ENCODE assay signal across 8 mouse cellular contexts in genomic region chr2:25557964-25558360, GRCm38 (mm10). TPM values are rescaled to one million over a fixed set of nuclear protein-coding genes. Genes with fewer than 3 reads are reported as not detected.
A peak's percentile ranks its signal among the peaks of the same experiment; 100 is the strongest.
DNase-seq lines count a peak whose midpoint lies in the region; ATAC-seq and TF ChIP-seq lines count a peak whose summit lies in the region.

No protein-coding gene starts in this region.

- H3K27ac ChIP-seq in heart, embryonic 12.5 days (ENCODE audit: poor library complexity, severe bottlenecking): peak overlapping the region; percentile 80
- peak overlapping the region; percentile 88 for H3K27ac ChIP-seq in embryonic facial prominence, embryonic 10.5 days (replicated peaks)
- H3K27ac ChIP-seq in intestine, postnatal 0 days (ENCODE audit: low read depth, low read length): peak overlapping the region; percentile 97
- peak overlapping the region; percentile 81 for H3K27ac ChIP-seq in midbrain, embryonic 12.5 days (replicated peaks)

- no peaks in the 10 kb centered on the region for H3K27me3 ChIP-seq in heart, embryonic 12.5 days (replicated peaks)
- no peaks in the 10 kb centered on the region for H3K27me3 ChIP-seq in embryonic facial prominence, embryonic 10.5 days (replicated peaks; ENCODE audit: low read depth, poor library complexity, severe bottlenecking)
- no peaks in the 10 kb centered on the region for H3K27me3 ChIP-seq in intestine, postnatal 0 days (replicated peaks; ENCODE audit: control insufficient read depth, insufficient read depth, low read length)
- H3K27me3 ChIP-seq in midbrain, embryonic 12.5 days: no peaks in the 10 kb centered on the region

- 0% methylated on average over 24 of the region's 24 CpGs for WGBS in heart, embryonic 12.5 days
- under 1% methylated on average over 24 of the region's 24 CpGs for WGBS in embryonic facial prominence, embryonic 10.5 days
- whole genome bisulfite sequencing in intestine, postnatal 0 days: under 1% methylated on average over 24 of the region's 24 CpGs
- under 1% methylated on average over 24 of the region's 24 CpGs for WGBS in midbrain, embryonic 12.5 days

- H3K4me2 ChIP-seq in heart, embryonic 12.5 days: peak overlapping the region; percentile 98
- H3K4me2 ChIP-seq in intestine, postnatal 0 days (replicated peaks; ENCODE audit: low read depth): peak overlapping the region; percentile 91
- H3K4me2 ChIP-seq in midbrain, embryonic 12.5 days (replicated peaks): peak overlapping the region; percentile 93

- no peaks in the 10 kb centered on the region for H3K9me3 ChIP-seq in heart, embryonic 12.5 days (replicated peaks)
- H3K9me3 ChIP-seq in embryonic facial prominence, embryonic 10.5 days: no peaks in the 10 kb centered on the region
- no peaks in the 10 kb centered on the region for H3K9me3 ChIP-seq in intestine, postnatal 0 days (ENCODE audit: control insufficient read depth)
- no peaks in the 10 kb centered on the region for H3K9me3 ChIP-seq in midbrain, embryonic 12.5 days

- H3K4me1 ChIP-seq in heart, embryonic 12.5 days (replicated peaks): peaks cover 17% of the 10 kb centered on the region
- peaks cover 27% of the 10 kb centered on the region for H3K4me1 ChIP-seq in embryonic facial prominence, embryonic 10.5 days
- H3K4me1 ChIP-seq in intestine, postnatal 0 days (replicated peaks; ENCODE audit: control insufficient read depth, insufficient read depth, low read length): peaks cover 2% of the 10 kb centered on the region; the same call in 1 of the 2 replicates
- peaks cover 21% of the 10 kb centered on the region for H3K4me1 ChIP-seq in midbrain, embryonic 12.5 days

- peak; percentile 35; the same call in 1 of the 2 replicates for ATAC-seq in heart, embryonic 12.5 days (ENCODE audit: insufficient number of reproducible peaks, low FRiP score)
- ATAC-seq in intestine, postnatal 0 days: peak; percentile 10
- ATAC-seq in midbrain, embryonic 12.5 days (ENCODE audit: low FRiP score, low read depth): no peak; the same call in 1 of the 2 replicates
- ATAC-seq in granulocyte monocyte progenitor cell, adult 5-6 weeks (replicated peaks; ENCODE audit: poor library complexity, severe bottlenecking): no peak

- no peak for TF ChIP-seq CTCF in intestine, postnatal 0 days (IDR thresholded peaks at IDR 0.05; ENCODE audit: low read depth)

- DNase-seq in heart, postnatal 10 days: no peak
- no peak for DNase-seq in embryonic facial prominence, embryonic 10.5 days (ENCODE audit: low spot score)
- DNase-seq in urinary bladder, postnatal 25 days (ENCODE audit: low spot score): no peak
- no peak for DNase-seq in frontal cortex, postnatal 25 days (ENCODE audit: low spot score in 2 of 2)

- H3K4me3 ChIP-seq in heart, embryonic 12.5 days: peak overlapping the region; percentile 100
- peak overlapping the region; percentile 89 for H3K4me3 ChIP-seq in embryonic facial prominence, embryonic 10.5 days
- peak overlapping the region; percentile 98 for H3K4me3 ChIP-seq in intestine, postnatal 0 days (ENCODE audit: low read depth, low read length)
- peak overlapping the region; percentile 98 for H3K4me3 ChIP-seq in midbrain, embryonic 12.5 days

- H3K36me3 ChIP-seq in heart, embryonic 12.5 days: peaks cover 31% of the 10 kb centered on the region
- peaks cover 36% of the 10 kb centered on the region for H3K36me3 ChIP-seq in embryonic facial prominence, embryonic 10.5 days (replicated peaks)
- peaks cover 27% of the 10 kb centered on the region for H3K36me3 ChIP-seq in intestine, postnatal 0 days (ENCODE audit: control insufficient read depth, insufficient read depth)
- H3K36me3 ChIP-seq in midbrain, embryonic 12.5 days: peaks cover 28% of the 10 kb centered on the region

- intact Hi-C loops in heart, postnatal 10 days (cut with DNase I): loop anchor here (10.0 kb wide), 1 partner anchor 133 kb away; the partner anchor contains the start of genes Abca2 and Fut7

- H3K9ac ChIP-seq in heart, embryonic 12.5 days: peak overlapping the region; percentile 99
- peak overlapping the region; percentile 87 for H3K9ac ChIP-seq in intestine, postnatal 0 days (ENCODE audit: low read depth, low read length)
- H3K9ac ChIP-seq in midbrain, embryonic 12.5 days (replicated peaks): peak overlapping the region; percentile 98

RNA-seq across cellular contexts. Expression of gene Edf1, which starts 0.3 kb away (rescaled TPM):
- 300 and 303 TPM in 2 replicates for polyA plus RNA-seq in heart, embryonic 12.5 days (2016; fragmentation: Nextera tagmentation; extraction: Ambion mirVana)
- total RNA-seq in heart, postnatal 10 days (2021): 100 to 1,000 TPM; 188 to 189 TPM
- 310 and 316 TPM in 2 replicates for polyA plus RNA-seq in embryonic facial prominence, embryonic 10.5 days (2016; fragmentation: Nextera tagmentation; extraction: Ambion mirVana)
- 481 and 496 TPM in 2 replicates for polyA plus RNA-seq in intestine, postnatal 0 days (2015; fragmentation: Nextera tagmentation; extraction: Ambion mirVana)
- polyA plus RNA-seq in midbrain, embryonic 12.5 days (2016; fragmentation: Nextera tagmentation; extraction: Ambion mirVana): 362 and 366 TPM in 2 replicates
- 134 and 171 TPM in 2 replicates for total RNA-seq in granulocyte monocyte progenitor cell, adult 5-6 weeks (2014; fragmentation: Nextera tagmentation)
- total RNA-seq in granulocyte monocyte progenitor cell, adult 5-6 weeks (2017): 96.1 and 107 TPM in 2 replicates

RNA-seq across cellular contexts. Expression of gene Traf2, which starts 11.2 kb away (rescaled TPM):
- 21.1 and 22.3 TPM in 2 replicates for polyA plus RNA-seq in heart, embryonic 12.5 days (2016; fragmentation: Nextera tagmentation; extraction: Ambion mirVana)
- total RNA-seq in heart, postnatal 10 days (2021): 10 to 100 TPM; 16.1 to 18.3 TPM
- polyA plus RNA-seq in embryonic facial prominence, embryonic 10.5 days (2016; fragmentation: Nextera tagmentation; extraction: Ambion mirVana): 39.9 and 40.1 TPM in 2 replicates
- polyA plus RNA-seq in intestine, postnatal 0 days (2015; fragmentation: Nextera tagmentation; extraction: Ambion mirVana): 16.4 and 18.7 TPM in 2 replicates
- polyA plus RNA-seq in midbrain, embryonic 12.5 days (2016; fragmentation: Nextera tagmentation; extraction: Ambion mirVana): 32.3 and 32.4 TPM in 2 replicates
- 17.3 and 18.2 TPM in 2 replicates for total RNA-seq in granulocyte monocyte progenitor cell, adult 5-6 weeks (2014; fragmentation: Nextera tagmentation)
- total RNA-seq in granulocyte monocyte progenitor cell, adult 5-6 weeks (2017): 13.9 and 15.9 TPM in 2 replicates

RNA-seq across cellular contexts. Expression of gene Mamdc4, which starts 16.7 kb away (rescaled TPM):
- 1.2 and 3.5 TPM in 2 replicates for polyA plus RNA-seq in heart, embryonic 12.5 days (2016; fragmentation: Nextera tagmentation; extraction: Ambion mirVana)
- total RNA-seq in heart, postnatal 10 days (2021): 1 to 10 TPM; 1.8 to 2.2 TPM
- polyA plus RNA-seq in embryonic facial prominence, embryonic 10.5 days (2016; fragmentation: Nextera tagmentation; extraction: Ambion mirVana): 1.9 and 7.7 TPM in 2 replicates
- polyA plus RNA-seq in intestine, postnatal 0 days (2015; fragmentation: Nextera tagmentation; extraction: Ambion mirVana): 588 and 718 TPM in 2 replicates
- 5.1 and 7.2 TPM in 2 replicates for polyA plus RNA-seq in midbrain, embryonic 12.5 days (2016; fragmentation: Nextera tagmentation; extraction: Ambion mirVana)
- 1.5 and 3.4 TPM in 2 replicates for total RNA-seq in granulocyte monocyte progenitor cell, adult 5-6 weeks (2014; fragmentation: Nextera tagmentation)
- total RNA-seq in granulocyte monocyte progenitor cell, adult 5-6 weeks (2017): 1.2 and 66.7 TPM in 2 replicates

RNA-seq across cellular contexts. Expression of gene Phpt1, which starts 17.1 kb away (rescaled TPM):
- 161 and 164 TPM in 2 replicates for polyA plus RNA-seq in heart, embryonic 12.5 days (2016; fragmentation: Nextera tagmentation; extraction: Ambion mirVana)
- 100 to 1,000 TPM in 1 of 2 experiments, 10 to 100 TPM in 1; 93.8 to 101 TPM for total RNA-seq in heart, postnatal 10 days (2021)
- polyA plus RNA-seq in embryonic facial prominence, embryonic 10.5 days (2016; fragmentation: Nextera tagmentation; extraction: Ambion mirVana): 146 and 155 TPM in 2 replicates
- polyA plus RNA-seq in intestine, postnatal 0 days (2015; fragmentation: Nextera tagmentation; extraction: Ambion mirVana): 116 TPM in 2 replicates
- 166 and 173 TPM in 2 replicates for polyA plus RNA-seq in midbrain, embryonic 12.5 days (2016; fragmentation: Nextera tagmentation; extraction: Ambion mirVana)
- total RNA-seq in granulocyte monocyte progenitor cell, adult 5-6 weeks (2014; fragmentation: Nextera tagmentation): 62.5 and 89.4 TPM in 2 replicates
- total RNA-seq in granulocyte monocyte progenitor cell, adult 5-6 weeks (2017): 5.9 and 46.2 TPM in 2 replicates

RNA-seq across cellular contexts. Expression of gene Ajm1, which starts 23.6 kb away (rescaled TPM):
- polyA plus RNA-seq in heart, embryonic 12.5 days (2016; fragmentation: Nextera tagmentation; extraction: Ambion mirVana): 0.46 and 0.51 TPM in 2 replicates
- total RNA-seq in heart, postnatal 10 days (2021): under 1 TPM; 0.10 to 0.12 TPM
- 0.05 and 0.16 TPM in 2 replicates for polyA plus RNA-seq in embryonic facial prominence, embryonic 10.5 days (2016; fragmentation: Nextera tagmentation; extraction: Ambion mirVana)
- polyA plus RNA-seq in intestine, postnatal 0 days (2015; fragmentation: Nextera tagmentation; extraction: Ambion mirVana): 0.68 and 0.78 TPM in 2 replicates
- 1.8 and 1.9 TPM in 2 replicates for polyA plus RNA-seq in midbrain, embryonic 12.5 days (2016; fragmentation: Nextera tagmentation; extraction: Ambion mirVana)
- not detected in 2 replicates for total RNA-seq in granulocyte monocyte progenitor cell, adult 5-6 weeks (2014; fragmentation: Nextera tagmentation)
- 0.39 TPM in 1 of 2 replicates, not detected in the other for total RNA-seq in granulocyte monocyte progenitor cell, adult 5-6 weeks (2017)

Comparison
In these comparisons a context has a peak if more than half of its experiments do, and no peak if none do; other contexts are left out.
1. ATAC-seq: peak in heart, embryonic 12.5 days (single experiment) and intestine, postnatal 0 days (single experiment); none in midbrain, embryonic 12.5 days (single experiment) and granulocyte monocyte progenitor cell, adult 5-6 weeks (single experiment).
2. RNA of gene Mamdc4, which starts 16.7 kb away (polyA plus RNA-seq): 588 to 718 TPM in intestine, postnatal 0 days; 5.1 to 7.2 TPM in midbrain, embryonic 12.5 days, 1.2 to 3.5 TPM in heart, embryonic 12.5 days and 1.9 to 7.7 TPM in embryonic facial prominence, embryonic 10.5 days; every median in the first group is over 10 times any median in the second.
3. Peak in every context shown above with its lines, with median percentiles within 50 percentile points of each other: H3K27ac ChIP-seq, H3K4me2 ChIP-seq, H3K4me3 ChIP-seq and H3K9ac ChIP-seq.